Mouse (Mus musculus): Measurements from ENCODE around the gene Npl.
"Not testable (repeated sequence)": the region's sequence is repeated elsewhere in the genome, so short reads cannot be mapped to it uniquely, and the experiment has no call there.

DNA sequence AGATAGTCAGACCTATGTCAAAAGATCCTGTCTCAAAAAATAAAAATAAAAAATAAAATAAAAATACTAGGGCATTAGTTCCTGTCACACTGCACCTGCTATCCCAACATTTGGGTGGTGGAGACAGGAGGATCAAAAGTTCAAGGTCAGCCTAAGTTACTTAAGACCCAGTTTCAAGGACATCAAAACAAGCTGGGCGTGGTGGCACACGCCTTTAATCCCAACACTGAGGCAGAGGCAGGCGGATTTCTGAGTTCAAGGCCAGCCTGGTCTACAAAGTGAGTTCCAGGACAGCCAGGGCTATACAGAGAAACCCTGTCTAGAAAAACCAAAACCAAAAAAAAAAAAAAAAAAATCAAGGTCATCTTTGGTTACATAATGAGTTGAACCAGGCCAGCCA lies 16.9 kb downstream of the Npl start:
- TF ChIP-seq CTCF (IDR thresholded peaks at IDR 0.05; ENCODE audit: low read depth, low read length); POLR2A (IDR thresholded peaks at IDR 0.05; ENCODE audit: extremely low read depth, insufficient read depth, low read length): not testable (repeated sequence)

Measured in liver, adult 2 months (tissue).